Mouse (Mus musculus) heart, embryonic 15.5 days (tissue): ENCODE measurements around the gene Defb48. TPM values are rescaled to one million over a fixed set of nuclear protein-coding genes. Genes with fewer than 3 reads are reported as not detected.

Experiments used
- ATAC-seq: fragments of 200-750 bp; cut with Nextera tagmentation; replicated peaks from 2 replicates; pipeline ENCODE4 v1.8.0; 2017; ENCODE audit warnings: low read depth, moderate TSS enrichment; ENCODE audit not compliant: insufficient number of reproducible peaks, insufficient read depth, low FRiP score
- H3K27ac ChIP-seq: fragments of 300-500 bp; sonication (generic); 2 replicates; pipeline ENCODE4 v1.5.1; 2015; ENCODE audit warnings: mild to moderate bottlenecking, inconsistent platforms
- H3K27me3 ChIP-seq: fragments of 300-500 bp; sonication (generic); 2 replicates; pipeline ENCODE4 v1.6.1; 2015; ENCODE audit warnings: inconsistent platforms
- H3K36me3 ChIP-seq: fragments of 300-500 bp; sonication (generic); 2 replicates; pipeline ENCODE4 v1.6.1; 2015; ENCODE audit warnings: mild to moderate bottlenecking, inconsistent platforms
- H3K4me1 ChIP-seq: fragments of 300-500 bp; sonication (generic); replicated peaks from 2 replicates; pipeline ENCODE4 v1.6.1; 2015; ENCODE audit warnings: inconsistent platforms
- H3K4me2 ChIP-seq: fragments of 300-500 bp; sonication (generic); 2 replicates; pipeline ENCODE4 v1.6.1; 2015; ENCODE audit warnings: inconsistent platforms, mild to moderate bottlenecking, moderate library complexity
- H3K4me3 ChIP-seq: fragments of 300-500 bp; sonication (generic); 2 replicates; pipeline ENCODE4 v1.5.1; 2015; ENCODE audit warnings: mild to moderate bottlenecking, inconsistent platforms
- H3K9ac ChIP-seq: fragments of 300-500 bp; sonication (generic); 2 replicates; pipeline ENCODE4 v1.6.1; 2015; ENCODE audit warnings: mild to moderate bottlenecking, inconsistent platforms
- H3K9me3 ChIP-seq: fragments of 300-500 bp; sonication (generic); replicated peaks from 2 replicates; pipeline ENCODE4 v1.6.1; 2016; ENCODE audit warnings: inconsistent platforms
- WGBS: fragments of 180-500 bp; shearing (Covaris S2); methylation state at CpG from one replicate; pipeline ENCODE4 v1.1.7; 2015; ENCODE audit warnings: mixed read lengths; 5-methylcytosine and 5-hydroxymethylcytosine counted together
- polyA plus RNA-seq: library from polyadenylated mRNA; unstranded; fragments of >200 nt; fragmentation: Nextera tagmentation; extraction: Ambion mirVana; gene quantifications from 2 replicates; pipeline ENCODE4 v1.2.1, GENCODE M21; 2015

The Defb48 gene
- not detected in 2 replicates for polyA plus RNA-seq

GRCm38 (mm10) chr14:62984410-62984809, at the start of gene Defb48:
Defb48 (minus strand) TSS chr14:62984510.
- no peaks in the 10 kb centered on the region for H3K4me1 ChIP-seq
- H3K27me3 ChIP-seq: no peaks in the 10 kb centered on the region
- no peak within 1 kb of the TSS for H3K4me3 ChIP-seq
- no peaks in the 10 kb centered on the region for H3K9me3 ChIP-seq
- 51% methylated on average over 1 of the region's 1 CpGs for WGBS
- no peak within 1 kb of the TSS for H3K4me2 ChIP-seq
- no peaks in the 10 kb centered on the region for H3K36me3 ChIP-seq
- no peak for ATAC-seq
- no peak within 1 kb of the TSS for H3K27ac ChIP-seq
- no peak within 1 kb of the TSS for H3K9ac ChIP-seq

DNA sequence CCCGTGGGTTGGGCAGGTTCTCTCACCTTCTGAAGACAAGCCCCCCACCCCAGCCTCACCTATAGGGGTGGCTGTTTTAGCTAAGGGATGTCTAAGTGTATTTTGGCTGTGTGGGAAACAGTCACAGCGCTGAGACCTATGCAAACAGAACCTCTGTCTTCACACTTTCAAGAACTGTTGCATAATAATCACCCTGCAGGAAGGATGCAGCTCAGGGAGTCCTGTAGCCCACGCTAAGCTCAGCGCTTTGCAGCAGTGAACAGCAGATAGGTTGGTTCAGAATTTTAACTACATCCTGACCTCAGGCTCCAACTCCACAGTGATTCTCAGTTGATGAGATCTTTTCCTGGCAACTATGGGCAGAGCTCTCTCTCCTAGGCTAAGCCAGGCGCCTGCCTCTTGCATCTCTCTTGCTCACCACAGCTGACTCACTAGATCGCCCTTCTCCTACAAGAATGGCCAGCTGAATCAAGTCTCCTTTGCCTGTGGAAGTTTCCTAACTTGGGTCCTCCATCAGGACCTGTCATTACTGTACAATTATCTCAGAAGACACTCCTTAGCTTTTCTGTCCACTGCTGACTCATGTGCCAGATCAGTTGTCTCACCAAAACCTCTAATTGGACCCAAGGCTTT, 36.3 kb upstream of the Defb48 start:
- Histone ChIP-seq H3K9me3 (no peaks in the 10 kb centered on the region), H3K4me2 (no peak overlapping the region), H3K4me3 (no peak overlapping the region), H3K27ac (no peak overlapping the region), H3K9ac (no peak overlapping the region), H3K27me3 (peaks cover 4% of the 10 kb centered on the region; the same call in 1 of the 2 replicates), H3K36me3 (no peaks in the 10 kb centered on the region), H3K4me1 (0 out of 2 replicates have a peak, but pooled peaks cover 2% of the 10 kb centered on the region)
- 43% methylated on average over 6 of the region's 6 CpGs for WGBS
- no peak for ATAC-seq

DNA sequence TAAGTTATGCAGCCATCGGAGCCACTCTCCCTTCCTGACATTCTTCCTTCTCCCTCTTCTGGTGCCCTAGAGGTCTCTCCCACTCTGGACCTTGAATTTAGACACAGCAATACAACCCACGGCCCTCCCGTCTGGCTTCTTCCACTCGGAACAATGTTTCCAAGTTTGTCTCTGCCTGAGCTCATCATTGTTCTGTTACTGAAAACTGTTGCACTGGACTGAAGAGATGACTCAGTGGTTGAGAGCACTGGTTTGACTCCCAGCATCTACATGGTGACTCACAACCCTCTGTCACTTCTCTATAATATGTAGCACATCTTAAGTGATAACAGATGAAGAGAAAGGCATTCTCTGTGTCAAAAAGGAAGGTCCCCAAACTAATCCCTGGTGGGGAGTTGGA, 30.4 kb upstream of the Defb48 start:
- no peak overlapping the region for H3K4me2 ChIP-seq
- 57% methylated on average over 4 of the region's 4 CpGs for WGBS
- H3K4me3 ChIP-seq: no peak overlapping the region
- no peaks in the 10 kb centered on the region for H3K36me3 ChIP-seq
- no peak for ATAC-seq
- no peaks in the 10 kb centered on the region for H3K9me3 ChIP-seq
- H3K27me3 ChIP-seq: no peaks in the 10 kb centered on the region
- no peak overlapping the region for H3K27ac ChIP-seq
- H3K4me1 ChIP-seq: no peaks in the 10 kb centered on the region
- no peak overlapping the region for H3K9ac ChIP-seq

GRCm38 (mm10) chr14:63013082-63013481, 28.8 kb upstream of the Defb48 start:
- no peak for ATAC-seq

DNA sequence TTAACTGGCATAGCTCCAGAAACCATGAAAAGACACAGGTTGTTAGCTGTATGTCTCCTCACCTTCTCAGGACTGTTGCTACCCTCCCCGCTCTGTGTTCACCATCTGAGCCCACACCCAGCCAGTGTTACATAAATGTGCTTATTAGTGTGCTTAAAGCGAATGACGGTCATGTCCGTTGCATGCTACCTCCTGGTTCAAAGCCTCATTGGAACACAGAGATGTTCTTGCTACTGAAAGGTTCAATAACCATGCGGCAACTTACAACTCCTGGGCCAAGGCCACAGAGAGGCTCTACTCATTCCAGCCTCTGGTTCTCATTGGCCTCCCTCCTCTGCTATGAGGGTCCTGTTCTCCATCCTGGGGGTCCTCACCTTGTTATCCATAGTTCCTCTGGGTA, 27.2 kb upstream of the Defb48 start, which contains the start of gene Defb43:
Defb43 (plus strand) TSS at position 301 of the 400 bp plus-strand sequence.
- Histone ChIP-seq H3K9ac (no peak within 1 kb of the TSS), H3K27ac (no peak within 1 kb of the TSS), H3K4me3 (no peak within 1 kb of the TSS), H3K4me1 (no peaks in the 10 kb centered on the region), H3K4me2 (no peak within 1 kb of the TSS), H3K36me3 (no peaks in the 10 kb centered on the region), H3K27me3 (no peaks in the 10 kb centered on the region), H3K9me3 (no peaks in the 10 kb centered on the region)
- ATAC-seq: no peak
- 88% methylated on average over 5 of the region's 5 CpGs for WGBS

More at GRCm38 (mm10) chr14:63013082-63013481, 28.8 kb upstream of the Defb48 start:
- Histone ChIP-seq H3K9me3 (no peaks in the 10 kb centered on the region), H3K4me1 (no peaks in the 10 kb centered on the region), H3K9ac (no peak overlapping the region), H3K27ac (no peak overlapping the region), H3K27me3 (no peaks in the 10 kb centered on the region), H3K4me2 (no peak overlapping the region), H3K4me3 (no peak overlapping the region), H3K36me3 (no peaks in the 10 kb centered on the region)
- WGBS: 50% methylated on average over 4 of the region's 4 CpGs

- Histone ChIP-seq H3K27me3 (no peaks in the 10 kb centered on the region), H3K4me2 (no peak overlapping the region), H3K27ac (peak overlapping the region; percentile 78), H3K4me3 (no peak overlapping the region), H3K4me1 (peaks cover 11% of the 10 kb centered on the region; the same call in 1 of the 2 replicates), H3K9me3 (no peaks in the 10 kb centered on the region), H3K36me3 (no peaks in the 10 kb centered on the region), H3K9ac (no peak overlapping the region)
- peak; percentile 60; the same call in 1 of the 2 replicates for ATAC-seq
- 42% methylated on average over 2 of the region's 2 CpGs for WGBS
These were observed 18.3 kb upstream of the Defb48 start for GRCm38 (mm10) chr14:63002588-63002987.

DNA sequence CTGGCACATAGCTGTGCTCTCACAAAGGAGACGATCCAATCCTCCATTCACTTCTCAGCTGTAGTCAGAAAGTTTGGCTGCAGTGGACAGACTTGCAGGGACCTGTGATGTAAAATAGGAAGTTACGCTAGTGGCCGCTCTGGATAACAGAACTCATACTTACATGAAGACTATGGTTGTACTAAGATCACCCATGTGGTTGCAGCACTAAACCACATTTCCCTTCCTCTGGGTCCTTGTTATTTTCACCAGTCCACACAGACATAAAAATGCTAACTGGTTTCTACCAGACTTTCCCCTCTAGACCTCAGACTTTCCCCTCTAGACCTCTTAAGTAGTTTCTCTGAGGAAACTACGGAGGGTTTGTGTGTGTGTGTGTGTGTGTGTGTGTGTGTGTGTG, 14.7 kb upstream of the Defb48 start:
- 87% methylated on average over 4 of the region's 4 CpGs for WGBS
- no peak overlapping the region for H3K27ac ChIP-seq

DNA sequence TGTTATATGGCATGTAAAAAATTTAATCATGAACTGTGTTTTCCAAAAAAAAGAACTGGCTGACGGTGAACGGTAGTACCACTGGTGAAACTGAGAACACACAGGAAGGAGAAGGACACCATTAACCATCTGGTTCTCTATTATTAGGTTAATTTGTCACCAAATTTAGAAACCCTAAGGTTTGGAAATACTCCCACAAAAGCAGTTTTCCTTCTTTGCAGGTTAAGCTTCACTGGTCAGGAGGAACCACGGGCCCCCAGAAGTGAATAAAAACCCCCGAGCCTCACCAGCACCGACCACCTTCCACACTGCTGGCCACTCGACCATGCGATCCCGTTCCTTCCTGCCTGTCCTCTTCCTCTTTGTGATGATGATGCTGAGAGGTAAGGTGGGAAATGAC, 13.5 kb upstream of the Defb48 start, which contains the start of gene Defb47:
Defb47 (plus strand) TSS at position 301 of the 400 bp plus-strand sequence.
- H3K4me1 ChIP-seq: peaks cover 6% of the 10 kb centered on the region; the same call in 1 of the 2 replicates
- ATAC-seq: no peak
- no peak within 1 kb of the TSS for H3K4me3 ChIP-seq
- no peak within 1 kb of the TSS for H3K4me2 ChIP-seq
- no peak within 1 kb of the TSS for H3K9ac ChIP-seq
- H3K9me3 ChIP-seq: no peaks in the 10 kb centered on the region
- 83% methylated on average over 8 of the region's 8 CpGs for WGBS
- no peak within 1 kb of the TSS for H3K27ac ChIP-seq
- no peaks in the 10 kb centered on the region for H3K27me3 ChIP-seq
- H3K36me3 ChIP-seq: no peaks in the 10 kb centered on the region

More for the DNA sequence above, 14.7 kb upstream of the Defb48 start:
- no peaks in the 10 kb centered on the region for H3K36me3 ChIP-seq
- no peak overlapping the region for H3K4me3 ChIP-seq
- peaks cover 11% of the 10 kb centered on the region; the same call in 1 of the 2 replicates for H3K4me1 ChIP-seq
- no peaks in the 10 kb centered on the region for H3K9me3 ChIP-seq
- H3K27me3 ChIP-seq: no peaks in the 10 kb centered on the region
- H3K4me2 ChIP-seq: no peak overlapping the region
- no peak for ATAC-seq
- no peak overlapping the region for H3K9ac ChIP-seq

DNA sequence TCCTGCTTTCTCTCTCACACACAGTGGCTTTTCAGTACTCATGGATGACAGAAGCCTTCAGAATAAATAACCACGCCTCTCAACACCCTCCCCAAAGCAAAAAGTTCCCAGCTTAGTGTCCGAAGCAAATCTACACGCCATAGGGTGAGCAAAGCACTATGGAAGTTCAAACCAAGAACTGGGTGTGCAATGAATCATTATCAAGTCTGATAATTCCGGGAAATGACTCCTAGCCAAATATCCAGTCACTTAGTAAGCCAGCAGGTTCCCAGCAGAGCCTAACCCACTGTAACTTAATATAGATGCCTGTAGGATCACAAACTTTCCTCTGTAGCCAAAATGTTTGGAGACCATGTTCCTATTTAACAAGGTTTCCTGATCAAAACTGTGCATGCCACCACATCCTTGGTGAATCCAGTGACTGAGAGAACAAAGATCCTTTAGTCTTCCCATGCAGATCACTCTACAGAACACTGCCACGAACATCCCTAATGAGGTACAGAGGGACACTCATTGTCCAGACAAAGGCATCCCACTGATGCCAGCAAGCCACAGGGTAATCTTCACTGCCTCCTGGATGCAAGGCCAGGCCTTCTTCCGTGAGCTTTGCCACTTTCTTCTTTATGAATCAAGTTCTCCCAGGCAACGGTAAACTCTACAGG, 7.7 kb upstream of the Defb48 start:
- H3K27ac ChIP-seq: no peak overlapping the region
- H3K27me3 ChIP-seq: no peaks in the 10 kb centered on the region
- 61% methylated on average over 7 of the region's 7 CpGs for WGBS
- no peak overlapping the region for H3K4me3 ChIP-seq
- no peaks in the 10 kb centered on the region for H3K9me3 ChIP-seq
- ATAC-seq: no peak
- H3K4me1 ChIP-seq: 0 out of 2 replicates have a peak, but pooled peaks cover 4% of the 10 kb centered on the region
- no peak overlapping the region for H3K4me2 ChIP-seq
- no peaks in the 10 kb centered on the region for H3K36me3 ChIP-seq
- no peak overlapping the region for H3K9ac ChIP-seq

DNA sequence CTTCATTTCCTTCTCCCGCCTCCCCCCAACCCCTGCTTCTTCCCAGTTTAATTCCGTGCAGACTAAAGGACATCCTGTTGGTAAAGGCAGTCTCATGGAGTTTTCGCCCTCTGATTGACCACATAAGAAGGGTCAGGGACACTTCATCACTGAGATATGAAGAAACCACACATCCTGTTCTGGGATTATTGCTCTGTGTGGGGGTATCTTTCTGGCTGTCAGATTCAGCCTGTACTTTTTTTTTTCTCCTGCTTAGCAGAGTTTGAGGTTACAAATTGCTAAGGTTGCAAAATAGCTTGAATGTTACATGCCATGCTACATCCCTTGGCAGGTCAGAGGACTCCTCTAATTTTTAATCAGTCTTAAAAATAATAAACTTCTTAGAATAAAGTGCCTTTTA, 7.0 kb upstream of the Defb48 start:
- H3K4me2 ChIP-seq: no peak overlapping the region
- no peaks in the 10 kb centered on the region for H3K9me3 ChIP-seq
- 48% methylated on average over 3 of the region's 3 CpGs for WGBS
- no peaks in the 10 kb centered on the region for H3K36me3 ChIP-seq
- no peaks in the 10 kb centered on the region for H3K27me3 ChIP-seq
- no peak overlapping the region for H3K27ac ChIP-seq
- 0 out of 2 replicates have a peak, but pooled peaks cover 4% of the 10 kb centered on the region for H3K4me1 ChIP-seq
- H3K9ac ChIP-seq: no peak overlapping the region
- H3K4me3 ChIP-seq: no peak overlapping the region
- no peak for ATAC-seq

DNA sequence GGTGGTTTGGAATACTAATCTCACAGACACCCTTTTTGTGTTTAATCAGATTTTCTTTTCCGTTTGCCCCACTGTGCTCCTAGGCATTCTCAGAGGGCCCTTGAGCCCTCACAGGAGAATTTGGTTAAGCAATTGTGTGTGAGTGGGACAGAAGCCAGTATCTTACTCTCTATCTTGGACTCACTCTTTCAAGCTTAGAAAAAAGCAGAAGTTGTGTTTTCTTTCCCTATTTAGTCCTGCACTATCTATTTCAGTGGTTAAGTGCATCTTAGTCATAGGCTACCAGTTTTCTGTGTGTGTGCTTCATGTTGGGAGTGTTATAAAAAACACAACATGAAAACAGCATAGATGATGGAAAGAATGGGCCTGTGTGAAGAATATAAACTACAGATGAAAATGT, 4.5 kb downstream of the Defb48 start:
- no peaks in the 10 kb centered on the region for H3K36me3 ChIP-seq
- H3K9me3 ChIP-seq: no peaks in the 10 kb centered on the region
- H3K9ac ChIP-seq: no peak overlapping the region
- WGBS: 70% methylated on average over 1 of the region's 1 CpGs
- no peak for ATAC-seq
- H3K4me2 ChIP-seq: no peak overlapping the region
- H3K27ac ChIP-seq: no peak overlapping the region
- H3K4me1 ChIP-seq: no peaks in the 10 kb centered on the region
- no peak overlapping the region for H3K4me3 ChIP-seq
- no peaks in the 10 kb centered on the region for H3K27me3 ChIP-seq
